Mouse (Mus musculus) CD8-positive naive resting alpha-beta T cell, adult 2 months (primary cell): Measurements from ENCODE around the gene Zfp61.
A peak's percentile ranks its signal among the peaks of the same experiment; 100 is the strongest.
"Not testable (repeated sequence)": the region's sequence is repeated elsewhere in the genome, so short reads cannot be mapped to it uniquely, and the experiment has no call there.

ENCODE experiments used
- DNase-seq, 2 experiments: peaks; one replicate each; pipeline ENCODE4 v3.0.0; 2022; ENCODE audit warnings: low read depth in 2 of 2, low spot score in 2 of 2

The Zfp61 gene

DNA sequence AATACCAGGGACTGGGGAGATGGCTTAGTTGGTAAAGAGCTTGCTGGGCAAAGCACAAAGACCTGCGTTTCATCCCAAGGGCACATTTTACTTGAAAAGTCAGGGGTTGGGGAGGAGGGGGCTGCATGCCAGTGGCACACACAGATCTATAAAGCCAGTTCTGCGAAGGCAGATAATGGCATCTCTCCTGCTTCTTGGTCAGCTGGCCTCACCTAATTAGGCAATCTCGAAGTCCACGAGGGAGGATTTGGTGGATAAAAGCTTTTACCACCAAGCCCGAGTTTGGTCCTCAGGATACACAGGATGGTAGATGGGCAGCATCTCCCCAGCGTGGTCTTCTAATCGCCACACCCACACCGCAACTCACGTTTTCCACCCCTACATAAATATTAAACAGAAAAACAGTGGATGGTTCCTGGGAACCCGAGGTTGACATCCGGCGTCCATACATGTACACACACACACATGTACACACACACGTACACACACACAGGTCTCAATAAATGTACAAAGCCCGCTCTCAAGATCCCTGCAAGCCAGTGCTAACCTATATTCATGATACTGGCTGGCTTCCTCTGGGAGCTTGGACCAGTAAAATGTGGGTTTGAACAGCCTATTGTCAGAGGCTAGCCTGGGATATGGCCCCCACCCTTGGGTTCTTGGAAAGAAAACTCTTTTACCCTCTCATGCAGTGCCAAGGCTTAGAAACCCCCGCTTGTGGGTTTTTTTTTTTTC lies 3.5 kb downstream of the Zfp61 start:
- no peak for DNase-seq

DNA sequence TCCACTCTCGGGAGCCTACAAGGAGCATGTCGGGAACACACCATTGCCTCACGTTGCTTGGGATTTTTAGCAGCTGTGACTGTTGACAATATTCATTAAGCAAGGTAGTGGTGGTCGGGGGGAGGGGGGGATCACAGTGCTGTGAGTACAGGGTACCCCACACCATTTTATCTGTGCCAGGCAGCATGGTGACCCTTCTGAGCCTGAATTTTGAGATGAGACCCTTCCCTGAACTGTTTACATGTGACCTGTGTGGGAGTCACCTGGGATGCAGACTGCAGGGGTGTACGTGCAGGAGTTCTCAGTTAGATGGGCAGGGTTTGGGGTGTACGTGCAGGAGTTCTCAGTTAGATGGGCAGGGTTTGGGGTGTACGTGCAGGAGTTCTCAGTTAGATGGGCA lies 4.6 kb downstream of the Zfp61 start:
- no peak for DNase-seq

- no peak for DNase-seq
Measured at GRCm38 (mm10) chr7:24295376-24295775, 5.7 kb downstream of the Zfp61 start.

GRCm38 (mm10) chr7:24294763-24295162 lies 6.3 kb downstream of the Zfp61 start:
- no peak for DNase-seq

DNA sequence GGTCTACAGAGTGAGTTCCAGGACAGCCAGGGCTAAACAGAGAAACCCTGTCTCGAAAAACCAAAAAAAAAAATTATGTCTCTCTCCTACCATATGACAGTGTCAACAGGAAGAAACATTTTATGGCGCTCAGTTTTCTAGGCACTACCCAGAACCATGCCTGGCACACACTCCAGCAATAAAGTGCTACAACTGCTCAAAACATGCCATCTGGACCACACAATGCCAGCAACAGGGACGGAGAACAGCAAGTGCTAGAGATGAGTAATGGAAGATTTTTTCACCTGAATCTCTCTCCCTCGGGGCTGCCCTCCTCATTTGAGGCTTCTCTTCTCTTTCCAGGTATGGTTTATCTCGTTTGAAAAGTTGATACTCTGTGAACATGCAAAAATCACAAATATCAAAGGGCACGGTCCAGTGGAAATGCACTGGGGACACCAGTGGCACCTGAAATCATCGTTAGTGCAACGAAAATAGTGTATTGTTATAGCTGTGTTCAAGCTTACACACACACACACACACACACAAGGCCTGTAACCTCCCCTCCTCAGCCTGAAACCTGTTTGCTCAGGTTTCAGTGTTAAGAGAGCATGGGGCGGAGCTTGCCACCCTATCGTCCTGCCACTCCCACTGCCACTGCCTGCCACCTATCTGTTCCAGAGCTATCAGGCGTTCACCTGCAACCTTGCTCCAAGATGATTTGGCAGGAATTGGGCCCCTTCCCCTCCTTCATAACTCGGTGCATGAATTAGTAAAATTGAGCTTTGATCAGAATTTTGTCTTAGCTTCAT lies 7.8 kb downstream of the Zfp61 start:
- no peak for DNase-seq

- DNase-seq: no peak
Measured at GRCm38 (mm10) chr7:24291387-24292090, 9.5 kb downstream of the Zfp61 start.

DNA sequence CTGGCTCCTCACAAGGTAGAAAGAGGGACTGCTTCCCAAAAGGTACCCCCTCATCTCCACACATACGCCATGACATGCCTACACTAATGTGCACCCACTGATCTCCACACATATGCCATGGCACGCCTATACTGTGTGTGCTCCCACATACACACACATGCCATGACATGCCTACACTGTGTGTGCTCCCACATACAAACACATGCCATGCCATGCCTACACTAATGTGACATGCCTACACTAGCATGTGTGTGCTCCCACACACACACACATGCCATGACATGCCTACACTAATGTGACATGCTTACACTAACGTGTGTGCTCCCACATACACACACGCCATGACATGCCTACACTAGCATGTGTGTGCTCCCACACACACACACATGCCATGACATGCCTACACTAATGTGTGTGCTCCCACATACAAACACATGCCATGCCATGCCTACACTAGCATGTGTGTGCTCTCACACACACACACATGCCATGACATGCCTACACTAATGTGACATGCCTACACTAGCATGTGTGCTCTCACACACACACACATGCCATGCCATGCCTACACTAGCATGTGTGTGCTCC lies 10.8 kb downstream of the Zfp61 start:
- no peak for DNase-seq

GRCm38 (mm10) chr7:24288512-24288911 lies 12.5 kb downstream of the Zfp61 start:
- no peak for DNase-seq

- DNase-seq: no peak
Measured at GRCm38 (mm10) chr7:24287670-24288069, 13.4 kb downstream of the Zfp61 start.

DNA sequence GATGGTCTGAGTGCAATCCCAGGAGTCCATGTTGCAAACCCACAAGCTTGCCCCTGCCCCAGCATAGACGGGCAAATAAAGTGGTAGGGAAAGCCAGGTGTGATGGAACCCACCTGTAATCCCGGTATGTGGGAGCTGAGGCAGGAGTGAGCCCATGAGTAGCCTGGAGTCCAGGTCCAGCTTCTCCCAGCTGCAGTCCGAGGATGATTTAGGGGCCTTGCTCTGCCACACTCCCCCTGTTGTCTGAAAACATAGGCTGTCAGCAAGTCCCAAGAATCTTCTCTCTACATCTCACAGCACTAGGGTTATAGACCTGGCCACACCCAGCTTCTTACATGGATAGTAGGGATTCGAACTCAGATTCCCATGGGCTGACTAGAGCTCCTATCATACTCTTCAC lies 14.1 kb downstream of the Zfp61 start:
- no peak for DNase-seq

DNA sequence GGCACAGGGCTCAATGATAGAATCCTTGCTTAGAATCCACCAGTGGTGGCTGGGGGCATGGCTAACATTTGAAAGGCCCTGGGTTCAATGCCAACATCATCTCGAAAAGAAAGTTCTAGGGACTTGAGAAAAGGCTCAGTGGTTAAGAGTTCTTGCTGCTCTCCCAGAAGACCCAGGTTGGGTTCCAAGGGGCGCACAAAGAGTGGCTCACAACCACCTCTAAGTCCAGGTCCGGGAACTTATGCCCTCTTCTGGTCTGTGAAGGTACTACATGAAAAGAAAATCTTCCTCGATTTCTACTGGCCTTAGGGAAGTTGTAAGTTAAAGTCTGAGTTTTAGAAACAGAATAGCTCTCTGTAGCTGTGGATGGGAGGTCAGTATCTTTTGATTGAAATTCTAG lies 14.9 kb downstream of the Zfp61 start:
- DNase-seq: no peak

- no peak for DNase-seq
Measured at GRCm38 (mm10) chr7:24280858-24281145, 20.2 kb downstream of the Zfp61 start.

GRCm38 (mm10) chr7:24280031-24280857 lies 20.8 kb downstream of the Zfp61 start:
- DNase-seq: no peak

DNA sequence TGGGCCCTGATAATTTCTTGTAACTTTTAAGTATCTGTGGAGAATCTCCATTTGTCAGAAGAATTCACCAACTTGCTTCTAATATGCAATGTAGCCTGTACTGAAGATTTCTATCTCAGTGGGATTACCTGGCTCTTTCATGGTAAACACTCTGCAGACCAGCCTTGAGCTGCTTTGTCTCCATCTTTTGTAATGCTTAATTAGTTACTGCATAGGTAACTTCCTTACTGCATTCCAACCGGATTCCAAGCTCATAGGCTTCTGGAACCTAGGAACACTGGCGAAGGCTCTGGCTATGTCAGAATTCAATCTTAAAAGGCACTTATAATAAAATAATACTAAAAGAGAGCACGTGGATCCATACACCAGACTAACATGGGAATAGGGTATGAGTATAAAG lies 22.3 kb downstream of the Zfp61 start:
- not testable (repeated sequence) for DNase-seq

DNA sequence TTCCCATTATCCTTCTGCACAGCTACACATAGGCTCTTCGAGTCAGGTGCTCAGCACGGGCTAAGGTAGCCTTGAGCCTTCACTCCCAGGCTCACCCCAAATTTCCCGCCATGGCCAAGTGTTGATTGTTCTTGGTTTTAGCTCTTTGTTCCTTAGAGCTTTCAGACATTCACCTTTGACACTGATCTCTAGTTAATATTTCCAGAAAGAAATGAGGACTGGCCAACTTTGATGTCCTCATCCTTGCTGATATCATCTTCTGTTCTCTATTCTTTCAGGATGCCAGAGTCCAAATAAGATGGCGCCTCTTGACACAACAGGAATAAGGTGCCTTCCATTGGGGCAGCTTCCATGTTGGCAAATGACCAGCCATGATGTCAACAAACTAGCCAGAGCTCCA lies 26.6 kb downstream of the Zfp61 start:
- no peak for DNase-seq

GRCm38 (mm10) chr7:24271191-24271590 lies 29.8 kb downstream of the Zfp61 start:
- no peak for DNase-seq

- peak; percentile 29 to 53 for DNase-seq
Measured at GRCm38 (mm10) chr7:24270288-24270672, 30.8 kb downstream of the Zfp61 start, which contains the start of gene Zfp93. Gene Zfp93 (plus strand): TSS chr7:24270420.

GRCm38 (mm10) chr7:24269667-24270287 lies 31.3 kb downstream of the Zfp61 start:
- DNase-seq: no peak

DNA sequence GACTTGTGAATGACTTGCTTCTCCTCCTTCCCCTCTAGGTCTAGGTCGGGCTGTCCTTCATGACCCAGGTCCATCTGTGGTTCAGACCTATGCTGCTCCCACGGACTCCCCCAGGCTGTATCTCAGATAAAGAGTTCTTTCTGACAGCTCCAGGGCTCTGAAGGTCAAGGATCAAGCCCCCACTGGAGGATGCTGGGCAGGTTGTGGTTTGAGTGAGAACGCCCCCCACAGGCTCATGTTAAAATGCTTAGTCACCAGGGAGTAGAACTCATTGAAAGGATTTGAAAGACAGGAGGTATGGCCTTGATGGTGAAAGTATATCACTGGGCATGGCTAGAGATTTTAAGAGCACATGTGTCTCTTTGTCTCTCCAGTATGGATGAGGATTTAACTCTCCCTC lies 31.8 kb downstream of the Zfp61 start:
- no peak for DNase-seq
